Mouse (Mus musculus) regulatory T cell (primary cell): ENCODE data around the gene Cox6b2.
"Not testable (repeated sequence)": the region's sequence is repeated elsewhere in the genome, so short reads cannot be mapped to it uniquely, and the experiment has no call there.

Experiments used
- in situ Hi-C: fragments of 300-600 bp; cut with MboI, MseI; formaldehyde crosslinking; loops from one replicate; pipeline ENCODE4 v1.15.1; 2025; ENCODE audit warnings: high pct_unique_total_duplicates

Gene Cox6b2

DNA sequence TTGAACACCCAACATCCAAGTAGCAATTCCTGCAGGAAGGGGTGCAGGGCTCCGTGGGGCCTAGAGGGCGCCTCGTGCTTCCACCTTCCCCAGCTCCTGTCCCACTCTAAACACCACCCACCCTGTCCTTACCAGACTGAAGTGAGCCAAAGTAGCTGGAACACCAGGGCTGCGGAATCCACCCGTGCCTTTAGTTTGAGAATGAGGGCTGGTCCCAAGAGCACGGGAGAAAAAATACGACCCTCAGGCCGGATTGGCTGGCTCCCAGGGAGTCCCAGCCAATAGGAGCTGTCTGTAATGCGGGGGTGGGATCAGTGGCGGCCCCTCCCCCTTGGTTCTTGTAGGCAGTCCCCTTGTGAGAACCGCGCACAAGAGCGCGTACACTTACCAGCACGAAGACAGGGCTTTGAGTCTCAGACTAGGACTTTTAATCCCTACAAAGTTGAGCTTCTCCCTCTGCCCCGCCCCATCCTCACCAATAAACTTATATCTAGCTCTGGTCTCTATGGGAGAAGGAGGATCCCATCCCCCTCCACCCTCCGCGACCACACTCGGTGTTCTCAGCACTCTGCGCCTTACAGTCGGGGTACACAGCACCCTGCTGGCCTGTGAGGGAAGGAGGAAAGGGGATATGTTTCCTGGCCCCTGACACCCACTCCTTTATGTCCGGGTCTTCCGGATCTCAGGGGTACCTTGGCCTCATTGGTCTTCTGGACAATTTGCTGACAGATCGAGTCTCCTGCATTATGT is at the start of gene Cox6b2:
TSS of gene Cox6b2 (minus strand) at position 274 of the 750 bp plus-strand sequence.
- in situ Hi-C loops: loop anchor here (5.0 kb wide), 1 partner anchor 51 kb away; no protein-coding TSS in a partner anchor

DNA sequence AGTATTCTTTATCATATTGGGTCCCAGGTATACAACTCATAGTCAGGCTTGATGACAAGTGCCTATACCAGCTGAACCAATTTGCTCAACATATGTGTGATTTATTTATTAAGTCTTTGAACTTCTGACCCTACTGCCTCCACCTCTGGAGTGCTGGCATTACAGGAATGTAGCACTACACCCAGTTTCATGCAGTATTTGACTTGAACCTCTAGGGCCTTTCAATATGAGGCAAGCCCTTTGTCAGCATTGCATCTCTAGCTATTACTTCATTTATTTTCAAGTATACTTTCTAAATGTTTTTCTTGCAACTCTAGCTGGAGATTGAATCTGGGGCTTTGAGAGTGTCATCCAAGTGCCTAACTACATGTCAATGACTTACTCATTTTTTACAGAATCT is 49.4 kb upstream of the Cox6b2 start:
- in situ Hi-C loops: no loop called here

DNA sequence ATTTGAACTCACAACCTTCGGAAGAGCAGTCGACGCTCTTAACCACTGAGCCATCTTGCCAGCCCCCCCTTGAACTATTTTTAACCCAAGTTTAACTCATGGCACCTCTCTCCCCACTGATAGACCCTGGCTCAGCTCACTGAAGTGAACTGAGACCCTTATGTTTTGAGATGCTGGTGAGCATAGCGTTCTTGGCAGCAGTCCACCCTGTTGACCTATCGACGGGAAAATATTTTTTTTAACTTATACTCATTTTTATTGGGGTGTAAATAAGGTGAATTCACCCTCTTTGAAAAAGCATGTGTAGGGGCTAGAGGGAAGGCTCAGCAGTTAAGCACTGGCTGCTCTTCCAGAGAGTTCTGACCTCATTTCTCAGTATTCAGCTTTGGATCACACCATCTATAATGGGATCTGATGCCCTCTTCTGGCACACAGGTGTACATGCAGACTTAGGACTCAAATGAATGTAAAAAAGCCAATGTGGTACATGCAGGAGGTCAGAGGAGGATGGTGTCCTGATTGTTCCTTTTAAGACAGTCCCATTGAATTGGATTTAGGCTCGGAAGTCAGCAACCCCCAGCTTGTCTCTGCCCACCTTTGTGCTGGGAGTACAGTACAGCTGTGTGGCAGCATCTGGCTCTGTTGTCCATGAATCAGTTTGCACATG is 43.0 kb upstream of the Cox6b2 start:
- in situ Hi-C loops: no loop called here

DNA sequence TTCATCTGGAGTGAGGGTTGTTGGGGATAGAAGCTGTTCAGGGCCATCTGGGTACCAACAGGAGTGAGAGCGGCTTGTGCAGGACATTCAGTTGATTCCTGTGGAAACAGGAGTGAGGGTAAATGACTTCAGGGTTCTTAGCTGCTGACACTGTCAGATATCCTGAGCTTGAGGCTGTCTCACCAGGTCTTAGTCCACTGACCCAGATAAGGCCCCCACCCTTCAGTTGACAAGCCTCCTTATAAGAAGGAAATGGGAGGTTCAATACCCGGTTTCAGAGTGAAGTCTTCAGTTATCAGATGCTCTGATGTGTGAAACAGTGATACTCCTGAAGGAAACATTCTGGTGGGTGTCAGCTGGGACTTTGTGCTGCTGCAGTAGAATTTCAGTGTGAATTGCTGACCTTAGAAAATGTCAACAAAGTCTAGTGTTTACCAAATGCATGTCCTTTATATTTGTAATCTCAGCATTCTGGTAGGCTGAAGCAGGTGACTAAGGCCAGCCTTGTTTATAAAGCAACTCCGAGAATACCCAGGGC is 41.8 kb upstream of the Cox6b2 start:
- in situ Hi-C loops: no loop called here

DNA sequence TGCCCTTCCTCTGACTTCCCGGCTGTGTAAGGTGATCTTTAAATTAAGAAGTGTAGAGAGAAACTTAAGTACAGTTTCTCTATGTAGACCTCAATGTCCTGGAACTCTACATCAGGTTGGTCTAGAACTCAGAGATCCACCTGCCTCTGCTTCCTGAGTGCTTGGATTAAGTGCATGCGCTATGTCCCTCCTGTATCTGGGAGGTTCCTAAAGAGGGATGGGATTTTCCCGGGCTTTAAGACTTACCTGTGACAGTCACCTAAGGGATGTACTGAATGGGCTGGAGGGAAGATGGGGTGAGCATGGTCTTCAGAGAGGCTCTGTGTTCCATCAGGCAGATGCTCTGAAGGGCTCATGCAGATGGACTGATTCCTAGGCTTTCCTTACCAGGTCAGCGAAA is 40.8 kb upstream of the Cox6b2 start:
- in situ Hi-C loops: no loop called here

DNA sequence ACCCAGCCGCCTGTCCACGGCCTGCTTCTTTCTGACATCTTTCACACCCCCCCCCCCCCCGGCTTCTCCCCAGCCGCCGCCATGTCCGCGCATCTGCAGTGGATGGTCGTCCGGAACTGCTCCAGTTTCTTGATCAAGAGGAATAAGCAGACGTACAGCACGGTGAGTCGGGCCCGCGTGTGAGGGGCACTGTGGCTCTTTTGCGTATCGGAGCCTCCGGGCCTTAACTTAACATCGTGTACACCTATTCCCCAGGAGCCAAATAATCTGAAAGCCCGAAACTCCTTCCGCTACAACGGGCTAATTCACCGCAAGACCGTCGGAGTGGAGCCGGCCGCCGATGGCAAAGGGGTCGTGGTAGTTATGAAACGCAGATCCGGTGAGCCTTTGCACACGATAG is 40.4 kb upstream of the Cox6b2 start:
- in situ Hi-C loops: not testable (repeated sequence)

DNA sequence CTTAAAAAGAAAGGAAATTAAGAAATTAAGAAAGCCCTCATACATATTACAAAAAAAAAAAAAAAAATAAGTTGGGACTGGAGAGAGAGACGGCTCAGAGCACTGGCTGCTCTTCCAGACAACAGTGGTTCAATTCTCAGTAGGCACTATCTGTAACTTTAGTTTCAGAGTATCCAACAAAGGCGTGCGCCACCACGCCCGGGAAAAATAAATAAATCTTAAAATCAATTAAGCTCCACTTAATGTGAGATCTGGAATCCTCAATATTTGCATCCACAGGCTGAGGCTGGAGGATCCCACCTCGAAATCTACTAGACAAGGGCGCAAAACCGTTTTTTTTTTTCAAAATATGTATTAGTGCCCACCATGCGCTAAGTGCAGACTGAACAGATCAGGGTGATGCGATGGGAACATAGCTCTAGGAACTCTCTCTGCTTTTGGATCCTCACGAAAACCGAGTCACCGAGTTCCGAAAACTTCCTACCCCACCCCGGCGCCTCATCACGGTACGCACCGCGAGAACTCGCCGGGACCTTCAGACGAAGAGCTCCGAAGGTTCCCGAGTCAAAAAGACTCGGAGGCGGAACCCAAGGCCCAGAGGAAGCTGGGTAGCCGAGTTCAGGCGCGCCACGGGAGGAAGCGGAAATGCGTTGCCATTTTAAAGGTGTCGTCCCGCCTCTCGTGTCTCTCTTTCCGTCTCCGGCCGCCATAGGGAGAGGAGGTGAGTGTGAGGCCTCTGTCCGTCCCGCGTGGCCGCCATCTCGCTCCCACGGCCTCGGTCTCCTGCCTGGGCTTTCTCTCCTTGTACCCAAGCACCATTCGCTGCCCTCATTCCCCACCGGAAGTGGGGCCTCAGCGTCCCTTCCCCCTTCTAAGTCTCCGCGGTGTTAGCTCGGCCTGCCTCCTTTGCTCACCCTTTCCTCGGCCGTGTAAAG is 39.7 kb upstream of the Cox6b2 start, which contains the start of gene Rpl28:
TSS of gene Rpl28 (plus strand) at position 597 of the 935 bp plus-strand sequence.
- in situ Hi-C loops: no loop called here

DNA sequence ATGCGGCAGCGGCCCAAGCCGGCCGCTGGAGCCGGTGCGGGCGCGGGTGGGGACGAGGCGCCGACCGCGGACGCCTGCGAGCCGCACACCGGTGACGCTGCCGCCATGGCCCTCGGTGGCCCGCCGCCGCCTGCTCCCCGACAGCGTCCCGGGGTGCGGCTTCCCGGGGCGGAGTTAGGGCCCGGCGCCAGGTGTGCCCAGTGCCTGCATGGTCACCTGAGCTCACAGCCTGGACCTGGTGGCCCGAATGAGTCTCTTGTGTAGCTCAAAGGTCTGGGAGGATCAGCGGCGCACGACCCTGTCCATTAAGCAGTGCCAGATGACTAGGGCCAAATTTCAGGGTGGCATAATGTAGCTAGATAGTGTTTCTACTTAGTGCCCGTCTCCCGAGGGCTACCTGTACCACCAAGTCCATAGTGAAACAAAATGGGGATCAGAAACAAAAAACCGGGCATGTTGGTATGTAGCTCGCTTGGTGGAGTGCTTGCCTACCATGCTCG is 36.6 kb upstream of the Cox6b2 start, which contains the start of gene Tmem238:
TSS of gene Tmem238 (minus strand) at position 221 of the 500 bp plus-strand sequence.
- in situ Hi-C loops: no loop called here

DNA sequence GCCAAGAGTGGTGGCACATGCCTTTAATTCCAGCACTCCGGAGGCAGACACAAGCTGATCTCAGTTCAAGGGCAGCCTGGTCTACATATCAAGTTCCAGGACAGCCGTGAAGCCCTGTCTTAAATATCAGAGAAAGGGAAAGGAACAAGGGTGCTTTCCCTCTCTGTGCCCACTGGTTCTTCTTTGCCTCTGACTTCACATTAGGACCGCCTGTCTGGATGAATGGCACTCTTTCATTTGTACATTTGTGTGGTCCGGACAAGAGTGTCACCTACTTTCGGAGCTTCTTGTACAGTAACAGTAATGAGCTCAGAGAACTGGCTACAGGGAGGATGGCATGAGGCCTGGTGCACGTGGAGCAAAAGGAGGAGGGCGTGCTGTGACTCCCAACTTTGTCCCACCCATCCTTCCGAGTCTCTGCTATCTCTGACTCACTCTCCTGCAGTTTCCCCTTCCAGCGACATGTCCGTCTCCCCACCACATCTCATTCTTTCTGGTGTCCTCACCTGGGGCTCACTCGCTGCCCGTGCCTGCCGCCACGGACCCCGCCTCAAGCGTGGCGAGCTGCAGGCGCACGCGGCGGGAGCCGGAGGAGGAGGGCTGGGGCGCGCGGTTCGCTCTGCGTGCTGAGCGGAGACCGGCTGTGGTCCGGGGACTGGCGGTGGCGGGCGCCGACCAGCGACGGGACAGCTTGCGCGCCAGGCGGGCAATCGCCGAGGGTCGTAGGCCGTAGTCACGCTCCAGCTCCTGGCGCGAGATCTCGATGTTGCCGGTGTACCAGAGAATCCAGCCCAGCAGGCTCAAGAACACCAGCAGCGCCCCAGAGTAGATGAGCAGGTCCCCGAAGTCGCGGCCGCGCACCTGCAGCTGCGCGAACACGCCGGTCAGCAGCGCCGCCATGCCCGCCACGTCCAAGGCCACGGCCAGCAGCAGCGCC is 35.9 kb upstream of the Cox6b2 start:
- in situ Hi-C loops: no loop called here

DNA sequence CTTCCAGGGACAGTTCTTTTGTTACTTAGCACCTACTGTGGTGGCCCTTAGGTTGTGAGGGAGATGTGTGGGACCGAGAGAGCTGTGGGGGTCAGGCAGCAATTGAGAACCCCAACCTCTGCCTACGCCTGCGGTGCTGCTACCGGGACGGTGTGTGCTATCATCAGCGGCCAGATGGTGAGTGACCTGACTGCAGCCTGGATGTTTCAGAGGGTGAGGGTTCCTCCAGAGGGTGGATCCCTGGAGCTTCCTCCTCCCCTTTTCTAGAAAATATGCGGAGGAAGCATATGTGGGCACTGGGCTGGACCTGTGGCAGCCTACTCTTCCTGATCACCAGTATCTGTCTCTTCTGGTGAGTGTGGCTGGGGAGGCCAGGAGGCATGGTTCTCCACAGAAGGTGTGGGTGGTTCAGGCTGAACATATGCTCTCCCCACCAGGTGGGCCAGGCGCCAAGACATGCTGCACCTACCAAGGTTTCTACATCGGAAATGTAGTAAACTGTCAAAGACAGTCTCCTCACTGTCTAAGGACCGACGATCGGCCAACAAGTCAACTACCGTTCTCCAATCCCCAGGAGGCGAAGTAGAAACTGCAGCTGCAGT is 30.9 kb upstream of the Cox6b2 start:
- in situ Hi-C loops: no loop called here

DNA sequence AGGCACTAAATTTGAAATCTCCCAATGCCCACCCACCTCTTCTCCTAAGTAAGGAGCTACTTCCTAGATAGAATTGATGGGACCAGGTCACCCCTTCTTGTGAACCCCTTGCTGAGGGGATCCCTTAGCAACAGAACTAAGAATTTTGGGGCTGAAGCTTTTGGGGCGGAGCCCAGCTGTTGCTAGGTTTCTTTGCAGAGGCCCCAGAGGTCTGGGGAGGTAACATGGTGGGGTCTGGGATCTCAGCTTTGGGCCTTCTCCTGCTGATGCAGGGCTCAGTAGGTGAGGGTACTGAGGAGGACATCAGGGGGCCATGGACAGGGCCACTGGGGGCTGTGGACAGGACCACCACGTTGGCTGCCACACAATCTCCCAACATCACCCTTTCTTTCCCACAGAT is 29.9 kb upstream of the Cox6b2 start, which contains the start of the genes Il11 and Tmem190:
TSS of gene Il11 (minus strand) at position 101 of the 400 bp plus-strand sequence.
TSS of gene Tmem190 (plus strand) at position 179 of the 400 bp plus-strand sequence.
- in situ Hi-C loops: no loop called here

DNA sequence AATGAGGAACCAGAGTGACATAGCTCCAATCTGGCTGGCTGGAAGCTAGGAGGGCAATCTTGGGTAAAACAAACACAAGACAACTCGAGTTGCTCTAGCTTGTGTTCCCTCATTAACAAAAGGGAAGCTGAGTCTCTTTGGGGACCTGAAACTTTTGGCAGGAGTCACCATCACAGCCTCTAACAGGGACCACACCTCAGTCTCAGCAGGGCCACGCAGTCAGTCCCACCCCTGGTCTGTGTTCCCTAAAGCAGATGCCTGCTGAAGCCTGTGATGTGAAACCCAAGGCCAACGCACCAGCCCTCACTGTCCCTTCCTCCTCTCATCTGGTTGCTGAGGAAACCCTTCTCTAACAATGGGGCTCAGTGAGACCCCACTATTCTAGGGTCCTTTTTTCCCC is 29.2 kb upstream of the Cox6b2 start:
- in situ Hi-C loops: no loop called here

DNA sequence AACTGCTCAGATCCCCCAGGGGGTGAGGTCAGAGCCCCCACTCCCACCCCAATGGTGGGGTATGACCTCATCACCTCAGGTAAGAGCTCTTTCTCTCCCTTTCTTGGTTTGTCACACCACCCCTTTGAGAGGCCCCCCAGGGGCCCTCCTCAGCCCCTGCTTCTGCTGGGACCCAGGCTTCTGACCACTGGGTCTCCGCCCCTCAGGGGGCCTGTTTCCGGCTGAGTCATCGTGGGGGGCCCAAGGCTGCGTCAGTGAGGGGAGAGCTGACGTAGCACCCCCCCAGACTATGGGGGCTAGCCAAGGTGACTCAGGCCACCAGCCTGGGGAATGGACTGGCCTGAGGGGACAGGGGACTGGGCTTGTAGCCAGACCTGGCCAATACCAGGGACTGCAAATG is 27.0 kb upstream of the Cox6b2 start:
- in situ Hi-C loops: no loop called here

DNA sequence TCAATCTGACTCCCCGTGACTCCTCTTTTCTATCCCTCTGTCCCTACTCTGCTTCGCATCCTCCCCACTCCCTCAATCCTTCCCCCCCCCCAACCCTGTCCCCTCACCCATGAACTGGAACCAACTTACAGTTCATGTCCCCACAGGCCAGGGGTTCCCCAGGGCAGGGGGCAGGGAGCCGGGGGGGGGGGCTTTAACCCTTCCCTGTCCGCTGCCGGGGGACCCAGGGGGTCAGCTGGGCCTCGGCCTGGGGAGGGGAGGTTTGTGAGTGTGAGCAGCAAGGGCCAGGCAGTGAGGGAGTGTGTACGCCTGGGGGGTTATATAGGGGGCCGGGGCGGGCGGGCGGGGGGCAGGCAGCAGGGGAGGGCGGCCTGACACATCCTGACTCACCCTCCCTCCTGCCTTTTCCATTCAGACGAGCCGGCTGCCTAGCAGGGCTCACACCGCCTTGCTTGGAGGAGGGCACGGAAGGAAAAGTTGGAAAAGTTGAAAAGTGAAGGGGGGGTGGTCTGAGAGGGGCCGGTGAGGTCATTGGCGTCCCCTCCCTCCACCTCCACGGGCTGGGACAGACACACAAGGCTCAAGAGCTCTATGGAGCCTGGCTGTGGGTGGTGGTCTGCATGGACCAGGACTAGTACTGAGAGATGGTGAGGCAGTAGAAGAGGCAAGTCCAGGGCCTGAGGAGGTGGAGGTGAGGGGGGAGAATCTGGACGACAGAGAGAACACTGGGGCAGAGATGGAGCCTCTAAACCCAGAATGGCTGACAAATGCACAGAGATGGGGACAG is 25.1 kb upstream of the Cox6b2 start:
- in situ Hi-C loops: no loop called here

DNA sequence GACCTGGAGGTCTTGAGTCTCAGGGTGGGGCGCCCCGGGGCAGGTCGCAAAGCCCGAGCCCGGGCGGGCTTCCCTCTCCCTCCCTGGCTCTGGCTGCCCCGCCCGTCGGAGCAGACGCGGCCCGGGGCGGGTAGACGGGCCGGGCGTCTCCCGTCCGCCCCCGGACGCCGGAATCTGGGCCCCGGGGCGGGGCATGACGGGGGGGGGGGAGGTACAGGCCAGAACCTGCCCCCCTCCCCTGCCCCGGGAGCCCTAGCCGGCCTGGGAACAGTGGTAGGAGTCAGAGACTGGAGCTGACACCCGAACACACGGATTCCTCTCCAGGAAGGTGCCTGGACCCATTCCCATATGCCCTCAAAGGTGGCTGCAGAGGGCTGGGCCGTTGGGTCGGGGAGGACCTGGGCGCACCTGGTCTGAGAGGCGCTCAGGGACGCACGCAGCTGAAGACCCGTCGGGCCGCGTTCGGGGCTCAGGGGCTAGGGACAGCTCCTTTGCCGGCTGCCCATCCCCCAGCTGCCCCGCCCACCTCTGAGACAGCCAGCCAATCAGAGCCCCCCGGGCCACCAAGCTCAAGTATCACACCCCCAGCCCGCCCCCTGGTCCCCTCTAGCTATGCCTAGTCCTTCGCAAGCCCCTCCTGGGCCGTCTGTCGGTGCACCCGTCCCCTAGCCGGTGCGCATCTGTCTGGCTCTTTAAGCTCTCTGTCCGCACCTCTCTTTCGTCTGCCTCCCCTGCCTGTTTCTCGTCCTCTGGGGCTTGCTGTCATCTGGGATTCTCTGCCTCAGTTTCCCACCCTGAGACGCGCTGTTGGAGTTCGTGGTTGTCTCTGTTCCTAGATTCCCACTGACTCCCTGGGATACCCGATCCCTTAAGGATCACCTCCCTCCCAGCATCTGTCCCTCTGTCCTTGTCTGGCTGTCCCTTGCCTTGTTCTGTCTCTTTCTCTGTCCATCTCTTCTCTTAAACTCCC is 24.3 kb upstream of the Cox6b2 start:
- in situ Hi-C loops: no loop called here

DNA sequence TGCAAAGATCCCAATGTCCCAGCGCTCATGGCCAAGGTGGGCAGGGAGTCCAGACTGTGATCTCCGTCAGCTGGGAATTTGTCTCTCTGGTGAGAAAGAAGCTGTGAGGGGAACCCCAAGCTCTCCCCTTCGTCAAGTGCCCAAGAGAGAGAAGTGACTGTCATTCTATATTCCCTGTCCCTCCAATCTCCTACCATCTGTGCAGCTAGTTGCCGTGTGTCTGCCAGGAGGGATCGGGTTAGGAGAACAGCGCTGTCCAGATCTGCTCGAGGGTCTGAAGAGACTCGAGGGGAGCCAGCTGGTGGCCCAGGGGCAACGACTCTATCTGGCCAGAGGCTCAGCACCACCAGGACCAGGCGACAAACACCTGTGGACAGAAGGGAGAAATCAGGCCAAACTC is 23.2 kb upstream of the Cox6b2 start:
- in situ Hi-C loops: no loop called here

DNA sequence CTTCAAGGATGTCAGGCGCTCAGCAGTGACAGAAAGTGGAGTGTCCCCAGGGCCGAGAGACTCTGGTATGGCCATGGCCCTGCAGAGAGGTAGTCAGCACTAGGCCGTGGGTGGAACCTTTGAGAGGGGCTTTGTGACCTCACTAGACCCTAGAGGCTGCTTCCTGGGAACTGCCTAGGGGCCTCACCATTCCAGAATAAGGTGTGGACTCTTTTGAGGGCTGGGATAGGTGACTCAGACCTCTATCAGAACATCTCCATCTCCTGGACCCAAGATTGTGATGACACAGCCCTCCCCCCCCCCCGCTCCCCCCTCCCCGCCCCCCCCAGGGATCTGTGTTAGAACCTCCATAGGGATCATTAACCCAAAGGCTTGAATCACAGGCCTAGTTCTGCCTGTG is 18.3 kb upstream of the Cox6b2 start, which contains the start of gene Fam71e2:
TSS of gene Fam71e2 (minus strand) at position 101 of the 400 bp plus-strand sequence.
- in situ Hi-C loops: no loop called here
